ENCODE assay signal across 9 mouse cellular contexts in genomic region chr12:111538292-111539040, GRCm38 (mm10). TPM values are rescaled to one million over a fixed set of nuclear protein-coding genes. Genes with fewer than 3 reads are reported as not detected.
DNase-seq lines count a peak whose midpoint lies in the region; ATAC-seq and TF ChIP-seq lines count a peak whose summit lies in the region.
"Had no signal": no experiment of that assay in that cellular context is flagged by ENCODE, and none has a peak within 500 bp of the region (broad histone marks: within the 10 kb centered on the region; RNA-seq: fewer than 3 reads in every experiment).

No protein-coding gene starts in this region.

- peak; percentile 96 for DNase-seq in Muller cell, postnatal 12 days (ENCODE audit: inconsistent ontology term)
- DNase-seq in cerebellum, postnatal 14 days, result peak; percentile 90 to 91
- DNase-seq in gastrocnemius, adult 18-20 months (ENCODE audit: low spot score), result peak; percentile 74
- DNase-seq in hindbrain, postnatal 0 days (ENCODE audit: low spot score), result peak; percentile 92
- peak; percentile 63 to 69 for DNase-seq in left cerebral cortex, adult 8-10 months (ENCODE audit: low spot score in 2 of 2)
- DNase-seq in retina, postnatal 7 days (ENCODE audit: low read depth, low spot score), result peak; percentile 84
- peak; percentile 81 for DNase-seq in urinary bladder, adult 2 months (ENCODE audit: low spot score)

- ATAC-seq in hindbrain, postnatal 0 days, result peak; percentile 48

- H3K27me3 ChIP-seq in hindbrain, postnatal 0 days (ENCODE audit: insufficient read depth, low read length), result no peaks in the 10 kb centered on the region

- WGBS in hindbrain, postnatal 0 days, result 0% methylated on average over 87 of the region's 111 CpGs
- WGBS in macrophage (ENCODE audit: missing documents), result under 1% methylated on average over 104 of the region's 111 CpGs

- peak overlapping the region; percentile 85 for H3K4me3 ChIP-seq in hindbrain, postnatal 0 days (ENCODE audit: low read length)
- H3K4me3 ChIP-seq in macrophage (ENCODE audit: inconsistent target), result peak overlapping the region; percentile 73

- H3K9ac ChIP-seq in hindbrain, postnatal 0 days (replicated peaks; ENCODE audit: low read length), result peak overlapping the region; percentile 98

- H3K4me2 ChIP-seq in hindbrain, postnatal 0 days (ENCODE audit: low read depth, low read length), result peak overlapping the region; percentile 78

- peaks cover 7% of the 10 kb centered on the region; the same call in 1 of the 2 replicates for H3K4me1 ChIP-seq in hindbrain, postnatal 0 days (ENCODE audit: insufficient read depth, low read length)

- no peak for TF ChIP-seq CTCF in hindbrain, postnatal 0 days (IDR thresholded peaks at IDR 0.05; ENCODE audit: low read depth)

- peak overlapping the region; percentile 99 for H3K27ac ChIP-seq in hindbrain, postnatal 0 days
- H3K27ac ChIP-seq in macrophage, result peak overlapping the region; percentile 47

- H3K79me2 ChIP-seq in macrophage (ENCODE audit: inconsistent target), result peaks cover 48% of the 10 kb centered on the region

- H3K36me3 ChIP-seq in hindbrain, postnatal 0 days (ENCODE audit: insufficient read depth, low read length), result peaks cover 35% of the 10 kb centered on the region
- peaks cover 44% of the 10 kb centered on the region for H3K36me3 ChIP-seq in macrophage (ENCODE audit: inconsistent target)

- H3K9me3 ChIP-seq in hindbrain, postnatal 0 days (ENCODE audit: low read length), result no peaks in the 10 kb centered on the region

RNA-seq across cellular contexts. Expression of gene Eif5, which starts 0.7 kb away (rescaled TPM):
- 100 to 1,000 TPM; 160 to 165 TPM for total RNA-seq in gastrocnemius, adult 18-20 months (2021)
- total RNA-seq in hindbrain, postnatal 0 days (2014; rRNA removed), result 197 and 343 TPM in 2 replicates
- polyA plus RNA-seq in hindbrain, postnatal 0 days (2015; fragmentation: Nextera tagmentation; extraction: Ambion mirVana), result 576 and 621 TPM in 2 replicates
- 100 to 1,000 TPM; 244 to 339 (median 284) TPM for total RNA-seq in left cerebral cortex, adult 8-10 months (2022)
- total RNA-seq in macrophage (2018; cell fraction: chromatin; rRNA removed), result 100 to 1,000 TPM; 230 to 869 (median 471) TPM
- total RNA-seq in macrophage (2018; cell fraction: cytosol; rRNA removed), result 100 to 1,000 TPM; 113 to 172 (median 137) TPM
- total RNA-seq in macrophage (2018; cell fraction: nucleus; rRNA removed), result 100 to 1,000 TPM; 203 to 899 (median 388) TPM
- 111 to 154 TPM (median 137 TPM) in 3 replicates for polyA plus RNA-seq in macrophage (2018)
- 139 and 141 TPM in 2 replicates for polyA plus RNA-seq in urinary bladder, adult 2 months (2012; rRNA removed)

RNA-seq across cellular contexts. Expression of gene Mark3, which starts 35.9 kb away (rescaled TPM):
- total RNA-seq in gastrocnemius, adult 18-20 months (2021), result 10 to 100 TPM; 52.7 to 55.0 TPM
- 116 and 128 TPM in 2 replicates for total RNA-seq in hindbrain, postnatal 0 days (2014; rRNA removed)
- 38.4 and 41.0 TPM in 2 replicates for polyA plus RNA-seq in hindbrain, postnatal 0 days (2015; fragmentation: Nextera tagmentation; extraction: Ambion mirVana)
- total RNA-seq in left cerebral cortex, adult 8-10 months (2022), result 10 to 100 TPM; 84.7 to 97.3 (median 85.8) TPM
- 100 to 1,000 TPM; 131 to 209 (median 169) TPM for total RNA-seq in macrophage (2018; cell fraction: chromatin; rRNA removed)
- total RNA-seq in macrophage (2018; cell fraction: cytosol; rRNA removed), result 10 to 100 TPM; 20.3 to 30.6 (median 24.8) TPM
- 100 to 1,000 TPM in 12 of 26 experiments, 10 to 100 TPM in 14; 62.6 to 145 (median 97.2) TPM for total RNA-seq in macrophage (2018; cell fraction: nucleus; rRNA removed)
- 20.7 to 24.6 TPM (median 23.1 TPM) in 3 replicates for polyA plus RNA-seq in macrophage (2018)
- 56.1 and 59.8 TPM in 2 replicates for polyA plus RNA-seq in urinary bladder, adult 2 months (2012; rRNA removed)

RNA-seq across cellular contexts. Expression of gene Gm266, which starts 52.8 kb away (rescaled TPM):
- total RNA-seq in gastrocnemius, adult 18-20 months (2021), result under 1 TPM in 1 of 2 experiments, not detected in 1; 0.18 TPM
- total RNA-seq in hindbrain, postnatal 0 days (2014; rRNA removed), result 11.5 and 22.1 TPM in 2 replicates
- 11.8 TPM in 2 replicates for polyA plus RNA-seq in hindbrain, postnatal 0 days (2015; fragmentation: Nextera tagmentation; extraction: Ambion mirVana)
- 1 to 10 TPM; 3.0 to 5.1 (median 3.8) TPM for total RNA-seq in left cerebral cortex, adult 8-10 months (2022)
- not detected for total RNA-seq in macrophage (2018; cell fraction: chromatin; rRNA removed)
- total RNA-seq in macrophage (2018; cell fraction: cytosol; rRNA removed), result under 1 TPM in 2 of 26 experiments, not detected in 24; 0.10 to 0.14 TPM
- total RNA-seq in macrophage (2018; cell fraction: nucleus; rRNA removed), result under 1 TPM in 1 of 26 experiments, not detected in 25; 0.86 TPM
- not detected in 3 replicates for polyA plus RNA-seq in macrophage (2018)
- 5.9 and 6.7 TPM in 2 replicates for polyA plus RNA-seq in urinary bladder, adult 2 months (2012; rRNA removed)
- total RNA-seq: hematopoietic stem cell, adult 5-6 weeks had no signal

Comparison
In these comparisons a context has a peak if more than half of its experiments do, and no peak if none do; other contexts are left out.
1. Peak in every context shown above with its lines: DNase-seq, ATAC-seq, H3K4me3 ChIP-seq and H3K27ac ChIP-seq.